Mouse (Mus musculus) lung, adult 2 months (tissue): ENCODE results near the gene Epha1. TPM values are rescaled to one million over a fixed set of nuclear protein-coding genes. Genes with fewer than 3 reads are reported as not detected.
A peak's percentile ranks its signal among the peaks of the same experiment; 100 is the strongest.

ENCODE experiments used
- DNase-seq: peaks from one replicate; pipeline ENCODE4 v3.0.0; 2022
- H3K4me1 ChIP-seq: fragments of 200-500 bp; 2 replicates; pipeline ENCODE4 v1.6.1; 2011; ENCODE audit warnings: low read length; ENCODE audit not compliant: control insufficient read depth, insufficient read depth
- H3K4me3 ChIP-seq: fragments of 200-500 bp; replicated peaks from 2 replicates; pipeline ENCODE3; 2011; ENCODE audit warnings: low read depth, mild to moderate bottlenecking, control low read depth, low read length; ENCODE audit errors: extremely low read depth
- CTCF ChIP-seq: fragments of 200-500 bp; IDR thresholded peaks from 2 replicates; pipeline ENCODE4 v1.5.1; 2011; ENCODE audit warnings: mild to moderate bottlenecking, low read length, control low read depth; ENCODE audit not compliant: insufficient read depth
- POLR2A ChIP-seq: fragments of 200-500 bp; IDR thresholded peaks from 2 replicates; pipeline ENCODE4 v1.6.1; 2011; ENCODE audit warnings: low read depth, mild to moderate bottlenecking, control low read depth, low read length, borderline replicate concordance; ENCODE audit errors: extremely low read depth
- WGBS: fragments of 180-500 bp; shearing (Covaris S2); methylation state at CpG from one replicate; pipeline ENCODE4 v1.1.7; 2018; 5-methylcytosine and 5-hydroxymethylcytosine counted together
- polyA plus RNA-seq: library from polyadenylated mRNA; depleted of rRNA; stranded (reverse); fragments of >200 nt; gene quantifications from 2 replicates; pipeline ENCODE4 v1.2.3, GENCODE M21; 2012

The Epha1 gene
- polyA plus RNA-seq, 1 experiment = 26.7 TPM

DNA sequence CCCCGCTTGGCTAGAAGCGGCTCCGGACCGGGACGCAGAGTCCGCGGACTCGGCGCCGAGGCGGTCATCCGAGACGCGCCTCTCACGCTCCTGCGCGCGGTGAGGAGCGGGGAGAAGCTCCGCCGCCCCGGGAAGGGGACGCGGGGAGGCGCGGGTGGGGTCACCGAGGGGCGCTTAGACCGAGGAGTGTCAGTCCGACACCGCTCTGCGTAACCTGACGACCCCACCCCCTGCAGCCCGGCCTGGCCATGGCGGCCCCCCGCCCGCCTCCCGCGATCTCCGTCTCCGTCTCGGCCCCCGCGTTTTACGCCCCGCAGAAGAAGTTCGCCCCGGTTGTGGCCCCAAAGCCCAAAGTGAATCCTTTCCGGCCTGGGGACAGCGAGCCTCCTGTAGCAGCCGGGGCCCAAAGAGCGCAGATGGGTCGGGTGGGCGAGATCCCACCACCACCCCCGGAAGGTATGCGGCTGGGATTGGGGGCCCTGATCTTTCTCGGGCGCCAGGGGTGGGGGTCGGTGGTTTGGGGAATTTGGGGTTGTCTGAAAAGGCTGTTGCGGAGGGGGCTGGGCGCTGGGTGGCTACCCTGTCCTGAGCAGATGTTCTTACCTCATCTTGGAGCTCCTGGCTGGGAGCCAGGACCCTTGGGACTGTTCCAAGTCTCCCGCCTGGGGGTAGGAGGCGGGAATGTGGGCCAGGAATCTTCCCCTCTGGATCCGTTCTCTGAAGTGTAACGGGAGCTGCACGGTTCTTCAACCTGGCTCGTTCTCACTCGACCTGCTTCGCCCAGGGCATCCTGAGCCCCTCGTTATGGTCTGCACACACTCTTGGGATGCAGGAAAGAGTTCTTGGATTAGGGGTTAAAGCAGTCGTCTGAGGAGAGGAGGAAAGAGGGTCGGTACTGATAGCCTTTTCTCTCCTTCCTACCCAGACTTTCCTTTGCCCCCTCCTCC, 22.8 kb downstream of the Epha1 start:
- H3K4me1 ChIP-seq = peaks cover 24% of the 10 kb centered on the region
- WGBS = 1% methylated on average over 72 of the region's 72 CpGs
- TF ChIP-seq CTCF = no peak
- TF ChIP-seq POLR2A = peak; percentile 97
- peak; percentile 73 for DNase-seq
- peak overlapping the region; percentile 71 for H3K4me3 ChIP-seq

GRCm38 (mm10) chr6:42349426-42350020, 23.5 kb downstream of the Epha1 start, which contains the start of gene Zyx:
Gene Zyx (plus strand): TSS chr6:42349630.
- Histone ChIP-seq H3K4me1 (peaks cover 19% of the 10 kb centered on the region), H3K4me3 (peak within 1 kb of the TSS; percentile 71)
- DNase-seq = peak; percentile 90
- under 1% methylated on average over 33 of the region's 36 CpGs for WGBS
- TF ChIP-seq POLR2A = peak; percentile 90; the same call in 1 of the 2 replicates
- no peak for TF ChIP-seq CTCF

DNA sequence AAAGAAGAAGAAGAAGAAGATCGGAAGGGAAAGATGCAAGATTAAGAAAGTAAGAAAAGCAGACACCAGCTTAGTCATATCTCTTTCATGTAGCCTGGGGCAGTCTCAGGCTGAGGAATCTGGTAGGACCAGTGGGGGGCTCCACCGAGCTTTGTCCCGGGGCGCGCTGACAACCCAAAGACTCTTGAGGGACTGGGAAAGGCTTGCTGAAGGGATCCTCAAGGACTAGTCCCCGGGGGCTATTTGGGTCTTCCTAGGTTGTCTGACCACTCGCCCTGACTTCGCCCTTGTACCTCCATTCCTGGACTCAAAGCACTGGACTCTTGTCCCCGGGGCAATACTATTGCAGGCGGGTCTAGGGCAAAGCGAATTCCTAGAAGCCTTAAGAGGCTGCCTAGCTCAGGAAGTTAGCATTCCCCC, 24.1 kb downstream of the Epha1 start:
- TF ChIP-seq POLR2A (no peak), CTCF (peak; percentile 51)
- peak; percentile 79 for DNase-seq
- 1% methylated on average over 11 of the region's 11 CpGs for whole genome bisulfite sequencing
- peak overlapping the region; percentile 71 for H3K4me3 ChIP-seq
- peaks cover 14% of the 10 kb centered on the region for H3K4me1 ChIP-seq

DNA sequence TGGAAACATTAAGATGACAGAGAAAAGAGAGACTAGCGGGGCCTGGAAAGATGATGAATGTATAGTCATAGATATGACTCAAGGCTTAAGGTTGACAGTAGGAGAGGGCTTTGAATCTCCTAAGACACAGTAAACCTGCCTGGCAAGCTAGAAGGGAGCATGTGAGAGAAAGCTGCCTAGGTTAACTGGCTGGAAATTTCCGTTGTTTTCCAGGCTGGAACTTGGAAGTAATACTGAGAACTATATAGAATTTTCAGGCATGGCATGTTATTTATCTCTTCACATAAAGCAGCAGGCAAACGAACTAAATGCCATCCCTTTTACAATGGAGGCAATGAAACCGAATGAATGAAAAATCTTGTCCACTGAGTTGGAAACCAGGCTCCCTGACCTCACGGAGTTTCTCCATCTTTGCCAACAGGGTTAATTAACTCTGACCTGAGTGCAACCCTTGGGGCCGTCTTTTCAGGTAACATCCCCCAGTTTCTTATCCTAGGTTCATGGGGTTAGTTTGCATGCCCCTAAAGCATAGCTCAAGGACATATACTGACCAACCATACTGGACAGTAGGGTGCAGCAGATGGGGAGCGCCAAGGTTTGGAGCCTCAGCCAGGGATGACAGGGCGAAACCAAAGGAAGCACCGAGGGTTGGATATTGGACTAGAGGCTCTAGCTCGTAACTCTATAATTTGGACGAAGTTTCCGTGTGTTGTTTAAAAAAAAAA, 24.6 kb downstream of the Epha1 start:
- 43% methylated on average over 12 of the region's 12 CpGs for WGBS
- Histone ChIP-seq H3K4me3 (no peak overlapping the region), H3K4me1 (peaks cover 12% of the 10 kb centered on the region)
- DNase-seq = no peak
- no peak for TF ChIP-seq CTCF
- no peak for TF ChIP-seq POLR2A

DNA sequence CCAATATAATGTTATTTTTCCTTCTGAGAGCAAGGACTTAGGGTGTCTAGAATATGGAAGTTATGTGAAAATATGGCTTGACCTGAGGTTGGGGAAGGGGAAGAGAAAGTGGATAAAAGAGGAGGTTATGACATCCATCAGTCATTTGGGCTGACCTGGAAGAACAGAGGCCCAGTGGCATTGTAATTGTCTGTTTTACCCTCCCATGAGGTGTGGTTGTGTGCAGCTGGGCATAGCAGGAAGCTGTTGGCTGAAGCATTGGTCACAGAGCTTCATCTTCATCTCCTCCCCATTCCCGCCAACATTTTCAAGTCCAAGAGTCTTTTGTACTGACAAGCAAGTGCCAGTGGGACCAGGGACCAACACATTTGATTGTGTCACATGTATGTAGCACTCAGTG, 28.8 kb downstream of the Epha1 start:
- 70% methylated on average over 1 of the region's 1 CpGs for WGBS
- Histone ChIP-seq H3K4me1 (no peaks in the 10 kb centered on the region), H3K4me3 (no peak overlapping the region)
- TF ChIP-seq POLR2A (no peak), CTCF (no peak)
- DNase-seq = no peak

DNA sequence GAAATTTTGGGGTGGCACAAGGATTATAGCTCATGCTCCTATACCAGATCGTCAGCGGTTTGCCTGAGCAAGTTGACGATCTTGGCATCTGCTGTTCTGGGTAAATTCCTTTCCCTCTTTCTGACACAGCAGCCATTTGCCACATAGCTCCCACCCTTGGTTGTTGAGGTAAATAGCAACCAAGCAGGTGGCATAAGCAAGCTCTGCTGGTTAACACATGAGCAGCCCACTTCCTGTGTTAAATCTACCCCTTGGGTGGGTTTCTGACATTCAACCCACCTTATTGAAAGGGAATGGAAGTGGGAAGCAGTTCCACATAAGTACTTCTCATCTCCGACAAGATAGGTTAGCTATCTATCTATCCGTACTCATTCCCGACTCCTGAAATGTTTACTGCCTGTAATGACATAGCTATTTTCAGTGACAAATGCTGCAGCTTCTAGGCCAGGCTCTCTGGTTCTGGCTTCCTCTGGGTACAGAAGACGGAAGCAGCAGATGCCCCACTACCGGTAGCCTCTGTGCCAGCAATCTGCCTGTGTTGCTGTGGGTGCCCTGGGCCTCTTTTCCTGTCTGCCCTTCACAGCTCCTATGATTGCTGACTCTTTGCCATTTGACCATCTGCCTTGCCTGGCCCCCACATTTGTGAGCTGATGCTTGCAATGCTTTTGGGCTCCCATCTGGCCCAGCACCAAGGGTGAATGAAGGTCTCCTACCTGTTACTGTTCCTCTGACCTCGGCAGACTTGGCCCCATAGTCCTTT, 29.5 kb downstream of the Epha1 start:
- Histone ChIP-seq H3K4me3 (no peak overlapping the region), H3K4me1 (no peaks in the 10 kb centered on the region)
- no peak for DNase-seq
- WGBS = 56% methylated on average over 9 of the region's 9 CpGs
- TF ChIP-seq POLR2A (no peak), CTCF (no peak)

DNA sequence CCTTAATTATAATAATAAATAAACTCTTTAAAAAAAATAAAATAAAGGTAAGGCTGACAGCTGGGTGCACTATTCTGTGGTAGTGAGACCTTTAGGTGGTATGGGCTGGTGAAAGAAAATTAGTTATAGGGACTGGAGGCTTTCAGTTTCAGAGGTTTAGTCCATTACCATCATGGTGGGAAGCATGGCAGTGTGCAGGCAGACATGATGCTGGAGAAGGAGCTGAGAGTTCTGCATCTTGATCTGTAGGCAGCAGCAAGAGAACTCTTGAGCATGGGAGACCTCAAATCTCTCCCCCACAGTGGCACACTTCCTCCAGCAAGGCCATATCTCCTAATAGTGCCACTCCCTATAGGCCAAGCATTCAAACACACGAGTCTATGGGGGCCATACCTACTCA, 30.9 kb downstream of the Epha1 start:
- DNase-seq = no peak
- Histone ChIP-seq H3K4me3 (no peak overlapping the region), H3K4me1 (no peaks in the 10 kb centered on the region)
- no peak for TF ChIP-seq POLR2A
- no peak for TF ChIP-seq CTCF
- WGBS = 57% methylated on average over 1 of the region's 1 CpGs

DNA sequence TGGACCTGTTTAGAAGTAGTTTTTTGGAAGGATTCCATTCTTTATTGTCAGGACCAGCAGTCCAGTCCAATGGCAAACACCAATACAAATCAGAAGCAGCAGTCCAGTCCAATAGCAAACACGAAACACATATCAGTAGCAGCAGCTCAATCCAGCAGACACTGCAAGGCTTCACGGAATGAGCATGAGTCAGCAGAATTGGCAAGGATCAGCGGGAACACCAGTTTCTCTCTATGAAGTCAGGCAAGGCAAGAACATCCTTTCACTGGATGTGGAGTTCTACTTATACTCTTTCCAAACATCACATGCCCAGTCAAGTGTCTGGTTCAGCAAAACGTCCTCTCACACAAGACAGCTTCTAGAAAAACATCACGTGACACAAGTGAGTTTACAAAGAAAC, 33.1 kb downstream of the Epha1 start:
- WGBS = 63% methylated on average over 5 of the region's 5 CpGs
- no peak for DNase-seq
- Histone ChIP-seq H3K4me3 (no peak overlapping the region), H3K4me1 (no peaks in the 10 kb centered on the region)
- TF ChIP-seq CTCF (no peak), POLR2A (no peak)
